Mouse (Mus musculus): ENCODE data around the gene Gata1. TPM values are rescaled to one million over a fixed set of nuclear protein-coding genes. Genes with fewer than 3 reads are reported as not detected.

The Gata1 gene
- polyA plus RNA-seq, 1 experiment from 2014 or later, result 0.08 TPM

DNA sequence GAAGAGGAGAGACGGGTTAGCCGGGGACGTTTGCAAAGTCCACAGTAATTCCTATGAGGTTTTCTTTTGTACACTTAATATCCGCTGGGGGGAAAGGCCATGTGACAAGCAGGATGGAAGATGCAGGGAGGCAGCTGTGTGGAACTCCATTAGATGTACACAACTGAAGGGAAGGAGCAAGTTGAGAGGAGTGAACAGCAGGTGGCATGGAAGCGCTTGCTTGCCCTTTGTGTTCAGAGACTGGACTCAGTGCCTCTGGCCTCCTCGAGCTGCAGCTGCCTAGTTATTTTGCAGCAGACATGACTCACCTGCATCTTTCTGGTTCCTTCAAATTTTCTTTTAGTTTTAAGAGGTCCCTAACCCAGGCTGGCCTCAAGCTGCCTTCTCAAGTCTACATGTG lies 67.4 kb downstream of the Gata1 start:
- Histone ChIP-seq H3K9ac (ENCODE audit: low read depth, low read length) (no peak overlapping the region), H3K27me3 (ENCODE audit: insufficient read depth, low read length) (no peaks in the 10 kb centered on the region), H3K4me3 (replicated peaks; ENCODE audit: low read depth, low read length) (no peak overlapping the region), H3K36me3 (ENCODE audit: insufficient read depth, low read length) (no peaks in the 10 kb centered on the region), H3K27ac (no peak overlapping the region), H3K4me2 (ENCODE audit: low read length) (no peak overlapping the region), H3K4me1 (replicated peaks; ENCODE audit: insufficient read depth, low read length) (no peaks in the 10 kb centered on the region), H3K9me3 (replicated peaks; ENCODE audit: low read length) (no peaks in the 10 kb centered on the region)
- DNase-seq (ENCODE audit: low spot score), result no peak
- TF ChIP-seq CTCF (IDR thresholded peaks at IDR 0.05; ENCODE audit: low read depth), result no peak
- 63% methylated on average over 6 of the region's 6 CpGs for WGBS
- no peak for ATAC-seq (replicated peaks; ENCODE audit: low FRiP score, low read depth)

Other genes with a start within 250 kb of the Gata1 start
- gene Praf2, start 249.6 kb downstream of the Gata1 start, polyA plus RNA-seq (2015; fragmentation: Nextera tagmentation; extraction: Ambion mirVana), result 40.9 and 41.6 TPM in 2 replicates
- gene Ccdc120, start 227.2 kb downstream of the Gata1 start, polyA plus RNA-seq (2015; fragmentation: Nextera tagmentation; extraction: Ambion mirVana), result 16.8 and 17.4 TPM in 2 replicates
- 22.9 and 24.1 TPM in 2 replicates for gene Tfe3, start 215.5 kb downstream of the Gata1 start, polyA plus RNA-seq (2015; fragmentation: Nextera tagmentation; extraction: Ambion mirVana)
- 29.6 and 30.1 TPM in 2 replicates for gene Gripap1, start 188.3 kb downstream of the Gata1 start, polyA plus RNA-seq (2015; fragmentation: Nextera tagmentation; extraction: Ambion mirVana)
- gene Kcnd1, start 155.8 kb downstream of the Gata1 start, polyA plus RNA-seq (2015; fragmentation: Nextera tagmentation; extraction: Ambion mirVana), result 0.68 and 0.83 TPM in 2 replicates
- gene Otud5, start 136.7 kb downstream of the Gata1 start, polyA plus RNA-seq (2015; fragmentation: Nextera tagmentation; extraction: Ambion mirVana), result 31.8 and 36.8 TPM in 2 replicates
- gene Pim2, start 99.8 kb downstream of the Gata1 start, polyA plus RNA-seq (2015; fragmentation: Nextera tagmentation; extraction: Ambion mirVana), result 6.2 and 7.8 TPM in 2 replicates
- 25.9 and 32.5 TPM in 2 replicates for gene Slc35a2, start 94.0 kb downstream of the Gata1 start, polyA plus RNA-seq (2015; fragmentation: Nextera tagmentation; extraction: Ambion mirVana)
- 99.7 and 108 TPM in 2 replicates for gene Pqbp1, start 78.8 kb downstream of the Gata1 start, polyA plus RNA-seq (2015; fragmentation: Nextera tagmentation; extraction: Ambion mirVana)
- gene Timm17b, start 78.7 kb downstream of the Gata1 start, polyA plus RNA-seq (2015; fragmentation: Nextera tagmentation; extraction: Ambion mirVana), result 140 and 145 TPM in 2 replicates
- not detected in 2 replicates for gene Gm10491, start 70.2 kb downstream of the Gata1 start, polyA plus RNA-seq (2015; fragmentation: Nextera tagmentation; extraction: Ambion mirVana)
- not detected in 2 replicates for gene Gm10490, start 68.5 kb downstream of the Gata1 start, polyA plus RNA-seq (2015; fragmentation: Nextera tagmentation; extraction: Ambion mirVana)
- gene Pcsk1n, start 58.2 kb downstream of the Gata1 start, polyA plus RNA-seq (2015; fragmentation: Nextera tagmentation; extraction: Ambion mirVana), result 0.41 and 0.59 TPM in 2 replicates
- not detected in 2 replicates for gene Eras, start 49.5 kb downstream of the Gata1 start, polyA plus RNA-seq (2015; fragmentation: Nextera tagmentation; extraction: Ambion mirVana)
- 39.4 and 44.4 TPM in 2 replicates for gene Hdac6, start 30.2 kb downstream of the Gata1 start, polyA plus RNA-seq (2015; fragmentation: Nextera tagmentation; extraction: Ambion mirVana)
- gene Glod5, start 40.4 kb upstream of the Gata1 start, polyA plus RNA-seq (2015; fragmentation: Nextera tagmentation; extraction: Ambion mirVana), result 3.1 and 3.2 TPM in 2 replicates
- gene Suv39h1, start 96.7 kb upstream of the Gata1 start, polyA plus RNA-seq (2015; fragmentation: Nextera tagmentation; extraction: Ambion mirVana), result 32.5 and 34.1 TPM in 2 replicates
- 0.16 and 0.28 TPM in 2 replicates for gene Was, start 112.4 kb upstream of the Gata1 start, polyA plus RNA-seq (2015; fragmentation: Nextera tagmentation; extraction: Ambion mirVana)
- 17.9 and 19.5 TPM in 2 replicates for gene Wdr13, start 154.8 kb upstream of the Gata1 start, polyA plus RNA-seq (2015; fragmentation: Nextera tagmentation; extraction: Ambion mirVana)
- 766 and 794 TPM in 2 replicates for gene Rbm3, start 167.8 kb upstream of the Gata1 start, polyA plus RNA-seq (2015; fragmentation: Nextera tagmentation; extraction: Ambion mirVana)
- 9.6 and 10.4 TPM in 2 replicates for gene Tbc1d25, start 198.1 kb upstream of the Gata1 start, polyA plus RNA-seq (2015; fragmentation: Nextera tagmentation; extraction: Ambion mirVana)
- gene Ebp, start 215.4 kb upstream of the Gata1 start, polyA plus RNA-seq (2015; fragmentation: Nextera tagmentation; extraction: Ambion mirVana), result 50.9 and 54.2 TPM in 2 replicates
- 7.7 and 8.9 TPM in 2 replicates for gene Porcn, start 228.5 kb upstream of the Gata1 start, polyA plus RNA-seq (2015; fragmentation: Nextera tagmentation; extraction: Ambion mirVana)